Mouse (Mus musculus): ENCODE measurements around the gene Slc12a5. TPM values are rescaled to one million over a fixed set of nuclear protein-coding genes. Genes with fewer than 3 reads are reported as not detected.

Slc12a5 gene
- total RNA-seq, 2 experiments from 2014 or later = 0.27 to 0.96 TPM

DNA sequence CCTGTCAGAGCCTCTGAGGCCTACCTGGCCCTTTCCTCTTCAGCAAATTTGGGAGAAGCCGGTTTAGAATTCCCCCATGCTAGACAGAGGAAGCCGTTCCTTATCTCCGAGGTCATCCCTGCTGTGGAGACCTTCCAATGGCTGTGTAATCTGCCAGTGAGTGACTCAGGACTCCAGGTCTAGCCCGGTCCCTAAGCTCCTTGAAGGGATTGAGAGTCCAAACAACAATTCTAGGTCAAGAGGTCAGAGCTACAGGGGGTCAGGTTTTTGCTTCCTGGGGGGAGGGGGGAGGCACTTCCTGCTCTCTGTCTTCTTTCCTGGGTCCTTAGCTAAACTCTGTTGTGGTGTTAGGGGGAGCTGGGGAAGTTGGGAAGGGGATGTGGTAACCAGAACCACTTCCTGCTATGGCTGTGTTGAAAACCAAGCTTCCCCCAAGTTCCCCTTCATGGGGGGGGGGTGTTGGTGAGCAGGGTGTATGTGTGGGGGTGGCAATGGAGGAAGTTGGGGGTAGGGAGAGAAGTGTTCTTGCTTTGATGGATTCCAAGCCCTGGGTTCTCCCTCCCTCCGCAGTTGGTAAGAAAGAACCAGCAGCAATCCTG, 17.8 kb upstream of the Slc12a5 start:
- ATAC-seq (replicated peaks; ENCODE audit: poor library complexity) = peak; percentile 78

DNA sequence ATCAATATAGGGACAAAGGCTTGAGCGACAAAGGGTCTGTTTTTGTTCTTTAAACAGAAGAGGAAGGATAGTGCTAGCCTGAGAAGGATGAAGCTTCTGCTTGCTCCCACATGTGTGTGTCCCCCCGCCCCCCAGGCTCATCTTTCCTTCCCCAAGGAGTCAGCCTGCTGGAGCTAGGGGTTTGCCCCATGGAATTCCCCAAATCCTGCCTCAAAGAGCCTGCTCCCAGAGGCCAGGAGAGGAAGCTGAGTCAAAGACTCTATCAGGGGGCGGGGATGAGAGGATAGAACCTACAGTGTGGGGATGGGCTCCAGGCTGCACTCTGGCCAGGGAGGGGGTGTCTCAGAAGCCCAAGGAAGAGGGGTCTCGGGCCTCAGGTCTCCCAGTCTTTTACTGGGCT, 13.1 kb upstream of the Slc12a5 start:
- ATAC-seq (replicated peaks; ENCODE audit: poor library complexity) = no peak

GRCm38 (mm10) chr2:164947930-164948329, 12.7 kb upstream of the Slc12a5 start:
- no peak for ATAC-seq (replicated peaks; ENCODE audit: poor library complexity)

GRCm38 (mm10) chr2:164948962-164949361, 11.6 kb upstream of the Slc12a5 start:
- ATAC-seq (replicated peaks; ENCODE audit: poor library complexity) = no peak

GRCm38 (mm10) chr2:164950501-164950900, 10.1 kb upstream of the Slc12a5 start:
- no peak for ATAC-seq (replicated peaks; ENCODE audit: poor library complexity)

DNA sequence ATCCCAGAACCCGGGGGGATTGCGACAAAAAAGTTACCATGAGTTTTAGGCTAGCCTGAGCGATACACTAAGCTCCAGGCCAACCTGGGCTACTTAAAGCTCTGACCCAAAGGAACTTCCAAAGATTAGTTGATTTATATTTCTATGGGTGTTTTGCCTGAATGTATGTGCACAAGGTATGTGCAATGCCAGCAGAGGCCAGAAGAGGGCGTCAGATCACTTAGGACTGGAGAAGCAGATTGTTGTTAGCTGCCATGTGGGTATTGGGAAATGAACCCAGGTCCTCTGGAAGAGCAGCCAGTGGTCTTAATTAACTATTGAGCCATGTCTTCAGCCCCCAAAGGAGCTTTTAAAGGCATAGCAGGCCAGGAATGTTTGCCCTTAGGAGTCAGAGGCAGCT, 8.9 kb upstream of the Slc12a5 start:
- ATAC-seq (replicated peaks; ENCODE audit: poor library complexity) = no peak

DNA sequence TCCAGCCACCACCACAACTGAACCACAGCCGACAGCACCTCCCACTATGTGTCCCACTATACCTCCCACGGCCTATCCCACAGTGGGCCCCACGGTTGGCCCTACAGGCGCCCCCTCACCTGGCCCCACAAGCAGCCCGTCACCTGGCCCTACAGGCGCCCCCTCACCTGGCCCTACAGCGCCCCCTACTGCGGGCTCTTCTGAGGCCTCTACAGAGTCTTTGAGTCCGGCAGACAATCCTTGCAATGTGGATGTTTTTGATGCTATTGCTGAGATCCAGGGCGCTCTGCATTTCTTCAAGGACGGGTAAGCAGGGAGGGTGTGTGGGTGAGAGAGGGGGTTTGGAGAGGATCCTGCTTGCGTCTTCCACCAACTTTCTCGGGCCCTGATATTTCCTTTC, 8.2 kb upstream of the Slc12a5 start:
- no peak for ATAC-seq (replicated peaks; ENCODE audit: poor library complexity)

- ATAC-seq (replicated peaks; ENCODE audit: poor library complexity) = peak; percentile 89
These were observed 7.4 kb upstream of the Slc12a5 start for GRCm38 (mm10) chr2:164953224-164953623.

- ATAC-seq (replicated peaks; ENCODE audit: poor library complexity) = no peak
These were observed 4.9 kb upstream of the Slc12a5 start for GRCm38 (mm10) chr2:164955725-164956124.

DNA sequence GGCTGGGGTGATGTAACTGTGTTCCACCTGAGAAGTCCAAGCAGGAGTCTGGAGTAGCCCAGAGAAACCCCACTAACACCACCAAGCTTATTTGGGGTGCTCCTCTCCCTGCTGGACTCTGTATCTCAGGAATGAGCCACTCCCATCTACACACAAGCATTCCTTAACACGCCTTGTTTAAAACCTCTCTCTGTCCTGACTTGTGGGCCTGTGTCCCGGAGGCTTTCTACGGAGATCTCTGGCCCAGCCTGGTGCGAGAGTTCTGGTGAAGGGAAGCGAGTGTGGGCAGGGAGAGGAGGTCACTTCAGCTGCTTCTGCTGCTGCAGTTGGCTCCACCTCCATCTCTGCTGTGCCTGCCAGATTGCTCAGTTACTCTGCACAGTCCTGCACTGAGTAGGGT, 4.4 kb upstream of the Slc12a5 start:
- no peak for ATAC-seq (replicated peaks; ENCODE audit: poor library complexity)

DNA sequence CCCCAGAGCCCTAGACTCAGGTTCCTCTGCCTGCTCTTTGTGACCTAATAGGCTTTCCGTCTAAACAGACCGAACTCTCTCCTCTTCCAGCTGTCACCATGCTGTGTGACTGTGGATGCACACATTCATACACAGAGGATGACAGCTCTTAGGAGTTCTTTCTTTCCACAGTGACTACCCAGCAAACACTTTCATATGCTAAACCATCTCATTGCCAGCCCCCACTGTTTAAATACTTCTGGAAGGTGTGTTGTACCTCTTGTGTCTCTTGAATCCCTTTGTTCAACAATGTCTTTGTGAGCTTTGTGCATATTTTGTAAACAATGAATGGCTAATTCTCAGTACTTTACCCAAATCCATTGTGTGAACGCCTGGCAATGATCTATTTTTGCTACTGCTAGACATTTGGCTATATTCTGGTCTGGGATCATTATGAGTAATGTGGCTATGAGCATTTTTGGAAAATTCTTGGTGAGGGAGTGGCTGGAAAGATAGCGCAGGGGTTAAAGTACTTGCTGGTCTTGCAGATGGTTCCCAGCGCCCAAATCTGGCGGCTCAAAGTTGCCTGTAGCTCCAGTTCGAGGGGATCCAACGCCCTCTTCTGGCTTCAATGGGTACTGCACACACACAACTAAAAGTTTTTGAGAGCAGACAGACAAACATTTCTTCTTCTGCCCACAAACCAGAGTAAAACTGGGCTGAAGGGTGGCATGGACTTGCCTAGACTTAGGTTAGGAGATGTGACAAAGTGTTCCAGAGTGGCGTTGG, 2.9 kb upstream of the Slc12a5 start:
- ATAC-seq (replicated peaks; ENCODE audit: poor library complexity) = no peak

DNA sequence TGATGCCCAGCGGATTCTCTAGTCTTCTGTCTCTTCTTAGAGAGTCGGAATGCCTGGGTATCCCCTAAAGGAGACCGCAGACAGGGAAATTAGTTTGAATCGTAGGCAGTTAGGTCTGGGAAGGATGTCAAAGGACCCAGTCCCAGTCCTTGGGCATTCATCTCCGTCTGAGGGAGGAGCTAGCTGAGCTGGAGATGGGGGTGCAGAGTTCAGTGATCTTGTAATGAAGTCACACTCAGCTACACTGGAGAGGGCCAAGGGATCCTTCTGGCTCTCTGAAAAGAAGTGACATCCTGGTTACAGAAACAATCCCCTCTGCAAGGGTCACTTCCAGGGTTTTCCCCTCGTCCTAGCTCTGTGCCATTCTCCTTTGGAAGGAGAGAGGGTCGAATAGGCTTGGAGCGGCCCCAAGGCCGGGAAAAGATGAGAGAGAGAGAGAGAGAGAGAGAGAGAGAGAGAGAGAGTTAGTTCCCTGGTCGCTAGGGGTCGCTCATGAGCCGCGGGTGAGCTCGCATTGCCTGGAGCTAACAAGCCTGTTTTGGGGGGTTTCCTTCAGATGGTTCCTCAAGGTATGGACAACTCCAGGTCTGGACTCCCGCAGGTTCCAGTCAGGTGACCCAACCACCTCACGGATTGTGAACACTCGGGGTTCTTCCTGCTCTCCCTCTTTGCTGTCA, 1.0 kb downstream of the Slc12a5 start:
- ATAC-seq (replicated peaks; ENCODE audit: poor library complexity) = peak; percentile 72

- no peak for ATAC-seq (replicated peaks; ENCODE audit: poor library complexity)
These were observed 1.6 kb downstream of the Slc12a5 start for GRCm38 (mm10) chr2:164962183-164962580.

DNA sequence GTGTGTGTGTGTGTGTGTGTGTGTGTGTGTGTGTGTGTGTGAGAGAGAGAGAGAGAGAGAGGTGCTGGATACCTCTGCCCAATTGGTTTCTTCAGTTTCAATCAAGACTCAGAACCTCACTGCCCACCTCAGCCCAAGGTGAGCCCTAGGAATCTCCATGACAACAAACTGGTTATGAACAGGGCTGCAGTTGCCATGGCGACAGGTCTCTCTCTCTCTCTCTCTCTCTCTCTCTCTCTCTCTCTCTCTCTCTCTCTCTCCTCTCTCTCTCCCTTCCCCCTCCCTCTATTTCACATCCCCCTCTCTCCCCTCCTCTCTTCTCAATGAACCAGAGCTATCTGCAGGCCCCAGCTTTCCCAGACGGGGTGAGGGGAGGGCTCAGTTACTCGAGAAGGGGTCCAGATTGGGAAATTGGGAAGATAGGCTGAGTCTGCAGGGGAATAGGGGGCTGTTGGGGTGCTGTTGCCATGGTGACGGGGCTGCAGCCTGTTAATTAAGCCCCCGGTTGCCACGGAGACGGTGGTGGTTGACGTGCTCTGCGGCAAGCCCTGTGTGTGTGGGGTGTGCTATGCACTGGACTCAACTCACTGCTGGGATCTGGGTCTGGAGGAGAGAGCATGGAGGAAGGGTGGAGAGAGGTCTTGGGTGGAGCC, 3.8 kb downstream of the Slc12a5 start:
- no peak for ATAC-seq (replicated peaks; ENCODE audit: poor library complexity)

DNA sequence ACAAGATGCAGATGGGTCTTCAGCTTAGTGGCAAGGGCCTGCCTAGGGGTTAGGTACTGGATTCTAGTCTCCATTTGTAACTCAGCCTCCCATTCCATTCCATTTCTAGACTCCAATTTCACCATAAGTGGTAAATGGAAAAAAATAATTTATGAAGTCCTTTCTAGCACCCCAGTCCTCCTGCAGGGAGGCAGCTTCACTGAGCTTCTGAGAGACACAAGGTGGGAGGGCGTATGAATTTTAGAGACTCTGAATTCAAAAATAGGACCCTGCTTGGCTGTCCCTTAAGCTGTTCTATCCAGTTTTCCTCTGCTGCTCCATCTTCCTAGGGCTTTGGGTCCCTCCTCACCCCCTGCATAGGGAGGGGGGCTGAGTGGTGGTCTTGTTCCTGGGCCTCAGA, 4.4 kb downstream of the Slc12a5 start:
- no peak for ATAC-seq (replicated peaks; ENCODE audit: poor library complexity)

DNA sequence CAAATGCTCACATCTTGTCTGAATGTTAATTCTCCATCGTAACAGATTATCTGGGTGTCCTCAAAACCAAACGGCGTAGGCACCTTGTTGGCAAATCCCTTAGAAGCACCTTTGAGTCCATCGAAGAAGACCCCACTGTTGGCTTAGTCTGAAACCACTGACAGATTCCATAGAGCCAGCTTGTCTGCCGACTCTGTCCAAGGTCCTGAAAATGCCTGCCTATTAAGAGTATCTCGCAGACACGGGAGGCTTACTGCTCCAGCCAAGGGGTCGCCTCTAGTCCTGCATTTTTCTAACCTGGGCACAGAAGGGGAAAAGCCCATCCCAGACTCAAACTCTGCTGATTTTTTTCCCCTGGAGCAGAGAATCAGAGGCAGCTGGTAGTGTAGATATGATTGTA, 5.8 kb downstream of the Slc12a5 start:
- no peak for ATAC-seq (replicated peaks; ENCODE audit: poor library complexity)

DNA sequence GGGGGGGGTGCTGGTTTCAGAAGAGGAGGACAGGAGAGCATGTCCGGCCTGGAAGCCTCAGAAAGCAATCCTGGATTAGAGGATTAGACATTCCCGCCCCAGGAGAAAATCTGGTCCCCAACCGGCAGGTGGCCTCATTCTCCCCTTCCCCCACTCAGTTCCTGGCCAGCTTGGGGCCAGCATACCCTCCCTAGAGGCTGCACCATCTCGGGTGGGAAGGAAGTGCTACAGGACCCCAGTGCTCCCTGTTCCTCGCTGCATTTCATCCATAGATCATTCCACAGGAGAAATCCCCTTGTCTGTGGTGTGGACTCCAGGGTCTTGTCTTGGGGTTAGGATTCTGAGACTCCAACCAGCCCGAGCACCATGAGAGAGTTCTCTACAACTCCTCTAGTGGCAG, 6.6 kb downstream of the Slc12a5 start:
- ATAC-seq (replicated peaks; ENCODE audit: poor library complexity) = no peak

GRCm38 (mm10) chr2:164967761-164968440, 7.3 kb downstream of the Slc12a5 start:
- ATAC-seq (replicated peaks; ENCODE audit: poor library complexity) = no peak

DNA sequence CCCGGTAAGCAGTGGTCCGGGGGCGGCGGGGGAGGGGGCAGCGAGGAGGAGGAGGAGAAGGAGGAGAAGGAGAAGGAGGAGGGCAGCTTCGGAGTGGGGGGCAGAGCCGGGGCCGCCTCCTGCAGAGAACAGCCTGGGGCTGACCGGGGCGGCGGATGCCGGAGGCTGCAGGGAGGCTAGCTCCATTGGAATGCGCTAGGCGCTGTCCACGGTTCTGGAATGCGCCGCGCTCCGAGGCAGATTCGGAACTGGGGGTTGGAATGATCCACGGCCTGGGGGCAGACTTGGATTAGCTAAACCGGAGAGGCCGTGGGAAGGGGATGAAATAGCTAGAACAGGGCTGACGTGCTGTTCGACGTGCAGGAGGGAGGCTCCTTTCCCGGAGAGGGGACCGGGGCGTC, 7.8 kb downstream of the Slc12a5 start:
- ATAC-seq (replicated peaks; ENCODE audit: poor library complexity) = peak; percentile 76

- no peak for ATAC-seq (replicated peaks; ENCODE audit: poor library complexity)
These were observed 8.8 kb downstream of the Slc12a5 start for GRCm38 (mm10) chr2:164969348-164969781.

DNA sequence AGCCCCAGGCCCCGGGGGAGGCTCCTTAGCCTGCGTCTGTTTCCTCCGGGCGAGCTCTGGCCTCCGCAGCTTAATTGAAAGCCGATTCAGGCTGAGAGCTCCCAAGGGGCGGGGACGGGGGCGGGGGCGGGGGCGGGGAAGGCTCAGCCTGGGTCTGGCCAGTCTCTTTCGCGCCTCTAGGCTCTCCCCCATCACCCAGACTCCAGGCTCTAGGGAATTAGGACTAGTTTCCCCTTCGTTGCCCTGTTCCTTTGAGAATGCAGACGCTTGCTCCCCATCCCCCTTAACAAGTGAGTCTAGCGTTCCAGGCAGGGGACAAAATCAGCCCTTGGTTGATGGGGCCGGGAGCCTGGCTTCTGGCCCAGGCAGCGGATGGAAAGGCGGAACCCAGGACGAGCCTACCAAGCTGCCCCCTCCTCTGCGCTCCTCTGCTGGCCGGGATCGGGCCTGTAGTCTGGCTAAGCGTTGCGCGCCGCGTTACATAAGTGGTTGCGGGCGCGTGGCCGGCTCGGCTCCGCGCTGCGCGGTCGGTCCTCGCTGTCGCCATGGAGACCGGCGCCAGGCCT, 10.1 kb downstream of the Slc12a5 start:
- no peak for ATAC-seq (replicated peaks; ENCODE audit: poor library complexity)
